Mouse (Mus musculus): ENCODE results near the gene Sema5b. TPM values are rescaled to one million over a fixed set of nuclear protein-coding genes. Genes with fewer than 3 reads are reported as not detected.

The Sema5b gene
- total and polyA plus RNA-seq, 2 experiments: 0.37 to 0.62 TPM

DNA sequence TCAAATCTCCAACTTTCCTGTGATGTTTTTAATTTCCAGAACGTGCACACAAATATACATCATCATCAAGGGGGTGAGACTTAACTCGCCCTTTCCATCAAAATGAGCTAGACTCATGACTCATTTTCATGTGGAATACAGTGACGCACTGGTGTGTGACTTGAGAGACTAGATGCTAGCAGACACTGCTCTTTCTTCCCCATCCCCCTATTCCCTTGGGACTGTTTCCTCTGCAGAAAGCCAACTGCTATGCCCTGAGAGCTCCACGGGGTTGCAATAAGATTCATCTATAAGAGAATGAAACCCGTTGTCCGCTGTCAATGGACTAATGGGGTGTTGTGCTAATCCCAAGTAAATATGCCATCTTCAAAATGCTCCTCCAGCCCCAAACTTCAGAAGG, 32.4 kb upstream of the Sema5b start:
- no peaks in the 10 kb centered on the region for H3K79me2 ChIP-seq (ENCODE audit: control insufficient read depth, insufficient read depth, low read length)

DNA sequence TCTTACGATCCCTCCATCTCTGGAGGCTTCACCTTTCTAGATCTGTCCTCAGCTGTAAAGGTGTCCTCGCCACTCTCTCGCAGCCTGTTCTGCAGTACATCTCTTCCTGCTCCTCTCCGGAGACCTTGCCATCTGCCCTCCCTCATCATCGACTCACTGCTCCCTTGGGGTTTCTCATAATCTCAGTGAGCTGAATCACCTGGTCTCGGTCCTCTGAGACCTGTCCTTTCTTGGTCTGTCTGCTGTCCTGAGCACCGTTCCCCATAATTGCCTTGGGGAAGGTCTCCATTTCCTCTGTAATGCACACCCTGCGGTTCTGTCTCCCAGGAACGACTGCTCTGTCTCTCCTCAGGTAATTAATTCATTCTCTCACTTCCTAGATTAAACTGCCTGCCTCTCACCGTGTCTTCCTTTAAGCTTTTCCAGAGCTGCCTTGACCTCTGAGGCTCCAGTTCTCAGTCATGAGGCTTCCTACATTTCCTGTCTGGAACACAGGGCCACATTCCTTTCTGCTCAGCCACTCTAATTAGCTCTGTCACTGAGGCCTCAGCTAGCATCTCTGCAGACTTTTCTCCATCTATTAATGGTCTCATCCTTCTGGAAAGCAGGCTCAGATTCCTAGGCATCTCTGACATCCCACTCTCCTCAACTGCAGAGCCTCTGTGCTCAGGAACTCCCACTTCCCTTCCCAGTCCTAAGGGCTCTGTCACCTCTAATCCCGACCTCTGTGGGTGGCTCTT, 31.4 kb upstream of the Sema5b start:
- DNase-seq (ENCODE audit: extremely low read depth, low read depth, low spot score): no peak
- TF ChIP-seq CTCF (IDR thresholded peaks at IDR 0.05; ENCODE audit: low read depth, low read length): no peak
- no peak for TF ChIP-seq POLR2A (IDR thresholded peaks at IDR 0.05; ENCODE audit: extremely low read depth, insufficient read depth, low read length)
- no peaks in the 10 kb centered on the region for H3K36me3 ChIP-seq (ENCODE audit: control insufficient read depth, insufficient read depth, low read length)
- H3K4me3 ChIP-seq (ENCODE audit: insufficient read depth, low read depth, low read length): no peak overlapping the region
- no peaks in the 10 kb centered on the region for H3K27me3 ChIP-seq (ENCODE audit: control insufficient read depth, insufficient read depth, low read length)
- H3K79me2 ChIP-seq (ENCODE audit: control insufficient read depth, insufficient read depth, low read length): no peaks in the 10 kb centered on the region
- H3K4me1 ChIP-seq (ENCODE audit: control insufficient read depth, insufficient read depth, low read length): peaks cover 4% of the 10 kb centered on the region
- H3K9ac ChIP-seq (ENCODE audit: low read depth, low read length): no peak overlapping the region
- 71% methylated on average over 11 of the region's 11 CpGs for WGBS
- peak overlapping the region; percentile 44 for H3K27ac ChIP-seq (replicated peaks; ENCODE audit: insufficient read depth, low read depth, low read length)

More for the DNA sequence above, 32.4 kb upstream of the Sema5b start:
- Histone ChIP-seq H3K27me3 (ENCODE audit: control insufficient read depth, insufficient read depth, low read length) (no peaks in the 10 kb centered on the region), H3K9ac (ENCODE audit: low read depth, low read length) (no peak overlapping the region), H3K4me3 (ENCODE audit: insufficient read depth, low read depth, low read length) (no peak overlapping the region), H3K4me1 (ENCODE audit: control insufficient read depth, insufficient read depth, low read length) (peaks cover 4% of the 10 kb centered on the region), H3K27ac (replicated peaks; ENCODE audit: insufficient read depth, low read depth, low read length) (no peak overlapping the region), H3K36me3 (ENCODE audit: control insufficient read depth, insufficient read depth, low read length) (no peaks in the 10 kb centered on the region)
- TF ChIP-seq CTCF (IDR thresholded peaks at IDR 0.05; ENCODE audit: low read depth, low read length): no peak
- TF ChIP-seq POLR2A (IDR thresholded peaks at IDR 0.05; ENCODE audit: extremely low read depth, insufficient read depth, low read length): no peak
- 92% methylated on average over 6 of the region's 6 CpGs for WGBS
- DNase-seq (ENCODE audit: extremely low read depth, low read depth, low spot score): no peak

DNA sequence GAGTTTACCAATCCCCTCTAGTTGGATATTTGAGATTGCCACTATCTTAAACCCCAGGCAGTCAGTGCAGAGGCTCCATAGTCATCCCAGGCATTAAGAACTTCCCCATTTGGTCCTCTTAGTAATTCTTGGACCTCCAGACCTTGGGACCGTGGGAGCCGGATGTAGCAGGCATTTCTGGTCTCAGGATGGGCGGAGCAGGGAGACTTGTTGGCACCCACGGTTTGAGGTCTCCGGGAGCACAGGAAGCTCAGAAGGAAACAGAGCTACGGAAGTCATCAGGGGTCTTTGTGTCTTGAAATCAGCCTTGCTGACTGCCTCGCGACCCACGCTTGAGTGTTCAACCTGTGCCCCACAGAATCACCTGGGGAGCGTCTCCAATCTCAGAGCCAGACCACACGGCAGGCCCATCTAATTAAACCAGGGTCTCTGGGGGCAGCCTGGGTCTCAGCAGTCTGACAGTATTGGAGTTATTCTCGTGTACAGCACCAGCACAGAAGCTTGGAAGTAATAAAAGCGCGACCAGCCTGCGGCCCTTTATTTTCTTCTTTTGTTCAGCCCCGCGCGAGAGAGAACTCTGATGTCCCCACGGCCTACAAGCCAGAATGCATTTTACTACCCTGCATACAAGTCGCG, 24.9 kb upstream of the Sema5b start:
- Histone ChIP-seq H3K27me3 (ENCODE audit: control insufficient read depth, insufficient read depth, low read length) (no peaks in the 10 kb centered on the region), H3K27ac (replicated peaks; ENCODE audit: insufficient read depth, low read depth, low read length) (no peak overlapping the region), H3K4me3 (ENCODE audit: insufficient read depth, low read depth, low read length) (no peak overlapping the region), H3K9ac (ENCODE audit: low read depth, low read length) (no peak overlapping the region), H3K36me3 (ENCODE audit: control insufficient read depth, insufficient read depth, low read length) (no peaks in the 10 kb centered on the region), H3K79me2 (ENCODE audit: control insufficient read depth, insufficient read depth, low read length) (no peaks in the 10 kb centered on the region), H3K4me1 (ENCODE audit: control insufficient read depth, insufficient read depth, low read length) (peaks cover 9% of the 10 kb centered on the region)
- no peak for DNase-seq (ENCODE audit: extremely low read depth, low read depth, low spot score)
- no peak for TF ChIP-seq POLR2A (IDR thresholded peaks at IDR 0.05; ENCODE audit: extremely low read depth, insufficient read depth, low read length)
- TF ChIP-seq CTCF (IDR thresholded peaks at IDR 0.05; ENCODE audit: low read depth, low read length): no peak
- WGBS: 84% methylated on average over 21 of the region's 21 CpGs

DNA sequence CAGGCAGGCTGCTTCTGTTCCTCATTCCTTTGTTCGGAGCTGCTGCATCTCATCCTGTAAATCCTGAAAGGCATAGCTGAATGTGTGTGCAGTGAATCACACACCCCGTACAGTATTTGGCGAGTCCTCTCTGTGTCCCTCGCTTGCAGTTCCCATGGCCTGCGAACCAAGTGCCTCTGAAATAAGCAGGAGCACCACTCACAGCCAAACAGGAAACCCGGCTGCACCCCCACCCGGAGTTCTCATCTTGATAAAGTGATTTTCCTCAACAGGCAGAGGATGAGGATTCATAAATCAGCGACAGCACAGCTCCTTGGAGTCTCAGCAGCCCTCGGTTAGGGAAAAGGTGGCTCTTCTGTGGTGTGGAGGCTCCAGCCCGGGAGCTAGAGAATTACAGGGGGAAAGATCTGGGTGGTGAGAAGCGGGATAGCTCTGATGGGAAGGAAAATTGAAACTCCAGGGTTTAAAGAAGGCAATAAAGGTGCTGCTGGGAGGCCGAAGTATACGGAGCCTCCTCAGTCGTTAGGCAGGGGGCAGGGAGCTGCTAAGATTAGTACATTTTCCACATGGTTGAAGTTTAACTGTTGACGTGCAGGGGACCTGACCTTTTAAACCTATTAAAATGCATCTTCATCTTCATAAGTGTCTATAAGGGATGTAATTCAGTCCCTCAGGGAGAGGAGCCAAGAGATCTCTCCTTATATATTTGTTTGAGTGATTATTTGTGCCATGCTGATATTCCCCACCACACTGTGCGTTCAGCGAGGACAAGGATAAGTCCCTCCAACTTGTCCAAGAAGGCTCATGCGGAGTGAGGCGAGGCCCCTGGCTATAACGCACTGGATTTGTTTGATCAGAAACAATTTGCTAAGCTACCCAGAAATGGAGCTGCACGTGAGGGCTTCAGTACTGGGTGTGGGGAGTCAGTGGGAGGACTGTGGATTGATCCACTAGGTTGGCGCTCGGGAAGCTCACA, 22.7 kb upstream of the Sema5b start:
- H3K4me1 ChIP-seq (ENCODE audit: control insufficient read depth, insufficient read depth, low read length): peaks cover 9% of the 10 kb centered on the region
- H3K9ac ChIP-seq (ENCODE audit: low read depth, low read length): no peak overlapping the region
- 72% methylated on average over 23 of the region's 23 CpGs for whole genome bisulfite sequencing
- no peak overlapping the region for H3K27ac ChIP-seq (replicated peaks; ENCODE audit: insufficient read depth, low read depth, low read length)
- no peak for TF ChIP-seq POLR2A (IDR thresholded peaks at IDR 0.05; ENCODE audit: extremely low read depth, insufficient read depth, low read length)
- TF ChIP-seq CTCF (IDR thresholded peaks at IDR 0.05; ENCODE audit: low read depth, low read length): no peak
- H3K27me3 ChIP-seq (ENCODE audit: control insufficient read depth, insufficient read depth, low read length): no peaks in the 10 kb centered on the region
- no peak overlapping the region for H3K4me3 ChIP-seq (ENCODE audit: insufficient read depth, low read depth, low read length)
- no peaks in the 10 kb centered on the region for H3K79me2 ChIP-seq (ENCODE audit: control insufficient read depth, insufficient read depth, low read length)
- no peak for DNase-seq (ENCODE audit: extremely low read depth, low read depth, low spot score)
- no peaks in the 10 kb centered on the region for H3K36me3 ChIP-seq (ENCODE audit: control insufficient read depth, insufficient read depth, low read length)

DNA sequence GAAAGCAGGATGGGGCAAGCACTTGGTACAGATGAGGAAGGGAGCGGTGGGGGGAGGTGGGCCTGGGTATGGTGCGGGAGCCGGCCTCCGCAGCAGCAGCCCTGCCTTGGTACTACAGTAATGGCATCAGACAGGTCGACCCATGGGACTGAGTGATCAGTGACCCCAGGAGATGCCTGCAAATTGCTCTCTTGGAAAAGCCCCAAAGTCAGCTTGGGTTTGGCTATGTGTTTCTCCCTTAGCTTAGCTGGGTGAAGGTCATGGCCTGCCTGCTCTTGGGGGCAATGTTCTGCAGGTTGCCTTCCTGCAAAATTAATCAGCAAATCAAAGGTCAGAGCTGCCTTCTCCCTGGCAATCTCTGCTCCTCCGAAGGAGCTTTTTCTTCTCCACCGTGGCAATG, 21.7 kb upstream of the Sema5b start:
- no peak overlapping the region for H3K27ac ChIP-seq (replicated peaks; ENCODE audit: insufficient read depth, low read depth, low read length)
- TF ChIP-seq POLR2A (IDR thresholded peaks at IDR 0.05; ENCODE audit: extremely low read depth, insufficient read depth, low read length): no peak
- TF ChIP-seq CTCF (IDR thresholded peaks at IDR 0.05; ENCODE audit: low read depth, low read length): no peak
- no peaks in the 10 kb centered on the region for H3K36me3 ChIP-seq (ENCODE audit: control insufficient read depth, insufficient read depth, low read length)
- no peaks in the 10 kb centered on the region for H3K79me2 ChIP-seq (ENCODE audit: control insufficient read depth, insufficient read depth, low read length)
- 40% methylated on average over 7 of the region's 7 CpGs for WGBS
- H3K27me3 ChIP-seq (ENCODE audit: control insufficient read depth, insufficient read depth, low read length): no peaks in the 10 kb centered on the region
- peaks cover 9% of the 10 kb centered on the region for H3K4me1 ChIP-seq (ENCODE audit: control insufficient read depth, insufficient read depth, low read length)
- no peak overlapping the region for H3K4me3 ChIP-seq (ENCODE audit: insufficient read depth, low read depth, low read length)
- peak; percentile 96 for DNase-seq (ENCODE audit: extremely low read depth, low read depth, low spot score)
- H3K9ac ChIP-seq (ENCODE audit: low read depth, low read length): no peak overlapping the region
